Comparison of ENCODE assay signal across 24 mouse cellular contexts in genomic region chr19:17476021-17476420, GRCm38 (mm10).
"Had no signal": no experiment of that assay in that cellular context is flagged by ENCODE, and none has a peak within 500 bp of the region (broad histone marks: within the 10 kb centered on the region; RNA-seq: fewer than 3 reads in every experiment).

No protein-coding gene starts in this region.

- ATAC-seq: forebrain, postnatal 0 days; hindbrain, postnatal 0 days; intestine, embryonic 16.5 days; liver, postnatal 0 days had no signal

- H3K9me3 ChIP-seq: heart, embryonic 13.5 days; heart, embryonic 15.5 days; hindbrain, embryonic 13.5 days; hindbrain, embryonic 15.5 days; limb, embryonic 10.5 days; limb, embryonic 12.5 days; liver, embryonic 13.5 days; liver, embryonic 15.5 days had no signal

- H3K36me3 ChIP-seq: heart, embryonic 13.5 days; heart, embryonic 15.5 days; hindbrain, embryonic 13.5 days; hindbrain, embryonic 15.5 days; limb, embryonic 10.5 days; limb, embryonic 12.5 days; liver, embryonic 13.5 days; liver, embryonic 15.5 days had no signal

- H3K9ac ChIP-seq: forebrain, postnatal 0 days; heart, embryonic 13.5 days; heart, embryonic 15.5 days; hindbrain, embryonic 13.5 days; hindbrain, embryonic 15.5 days; limb, embryonic 12.5 days; liver, embryonic 13.5 days; liver, embryonic 15.5 days; liver, postnatal 0 days had no signal

- H3K27me3 ChIP-seq: heart, embryonic 13.5 days; heart, embryonic 15.5 days; hindbrain, embryonic 13.5 days; hindbrain, embryonic 15.5 days; limb, embryonic 12.5 days; liver, embryonic 13.5 days; liver, embryonic 15.5 days had no signal

- DNase-seq: forebrain, postnatal 0 days; gastrocnemius, postnatal 14 days; gastrocnemius, postnatal 36 days; heart, adult 11 months; heart, adult 2 months; heart, postnatal 14 days; heart, postnatal 36 days; liver; liver, embryonic 13.5 days; liver, postnatal 0 days had no signal

- H3K4me1 ChIP-seq: heart, embryonic 13.5 days; heart, embryonic 15.5 days; hindbrain, embryonic 13.5 days; hindbrain, embryonic 15.5 days; liver, embryonic 13.5 days; liver, embryonic 15.5 days had no signal

- H3K4me2 ChIP-seq: heart, embryonic 11.5 days; heart, embryonic 13.5 days; heart, embryonic 15.5 days; hindbrain, embryonic 13.5 days; hindbrain, embryonic 15.5 days; limb, embryonic 12.5 days; liver, embryonic 11.5 days; liver, embryonic 13.5 days; liver, embryonic 15.5 days had no signal

- H3K4me3 ChIP-seq: heart, adult 2 months; heart, embryonic 13.5 days; heart, embryonic 15.5 days; hindbrain, embryonic 13.5 days; hindbrain, embryonic 15.5 days; layer of hippocampus, adult 2 months; left cerebral cortex, adult 2 months; limb, embryonic 10.5 days; limb, embryonic 12.5 days; liver, embryonic 13.5 days; liver, embryonic 15.5 days had no signal

- H3K27ac ChIP-seq: heart, adult 2 months; heart, embryonic 13.5 days; heart, embryonic 15.5 days; hindbrain, embryonic 13.5 days; hindbrain, embryonic 15.5 days; hindbrain, postnatal 0 days; kidney, postnatal 0 days; layer of hippocampus, adult 2 months; left cerebral cortex, adult 2 months; limb, embryonic 10.5 days; limb, embryonic 12.5 days; liver, embryonic 13.5 days; liver, embryonic 15.5 days had no signal
